Mouse (Mus musculus) skeletal muscle tissue, postnatal 0 days (tissue): ENCODE data around the gene Gm8212. TPM values are rescaled to one million over a fixed set of nuclear protein-coding genes. Genes with fewer than 3 reads are reported as not detected.

Source experiments
- polyA plus RNA-seq: library from polyadenylated mRNA; unstranded; fragments of >200 nt; fragmentation: Nextera tagmentation; extraction: Ambion mirVana; gene quantifications from 2 replicates; pipeline ENCODE4 v1.2.1, GENCODE M21; 2015

Gene Gm8212
- polyA plus RNA-seq, result not detected in 2 replicates

DNA sequence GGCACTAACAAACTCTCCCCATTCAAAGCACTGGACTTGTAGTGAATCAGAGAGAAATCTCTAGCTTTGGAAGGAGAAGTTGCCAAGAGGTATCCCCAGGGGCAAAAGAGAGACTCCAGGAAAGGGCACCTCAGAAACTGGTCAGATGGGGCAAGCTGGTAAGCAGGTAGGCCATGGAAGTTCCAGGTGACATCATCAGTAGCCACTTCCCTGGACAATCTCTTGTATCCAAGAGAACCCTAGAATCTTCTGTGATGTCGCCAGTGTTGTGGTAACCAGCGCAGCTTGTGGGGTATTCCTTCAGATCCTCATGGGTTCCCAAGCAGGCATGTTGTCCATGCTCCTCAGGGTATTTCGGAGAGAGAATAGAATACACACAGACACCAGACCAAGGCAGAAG lies at the start of gene Gm8212:
TSS of gene Gm8212 (plus strand) at position 301 of the 400 bp plus-strand sequence.

DNA sequence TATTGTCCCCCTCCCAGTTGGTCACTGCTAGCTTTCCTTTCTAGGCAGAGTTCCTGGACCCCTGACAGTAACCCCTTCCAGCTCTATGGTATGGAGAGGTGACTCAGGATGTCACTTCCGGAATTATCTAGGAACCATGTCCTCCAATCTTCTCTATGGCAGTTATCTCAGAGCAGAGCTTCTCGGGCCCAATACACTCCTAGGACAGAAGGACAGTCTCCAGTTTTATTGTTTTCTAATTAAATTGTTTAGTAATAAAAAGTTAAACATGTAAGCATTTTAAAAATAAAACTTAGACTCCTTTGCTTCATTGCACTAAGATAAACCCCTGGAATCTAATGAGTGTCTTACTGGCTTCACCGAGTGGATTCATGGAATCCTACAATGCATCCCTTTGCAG lies 15.7 kb downstream of the Gm8212 start, which contains the start of gene 4930503E14Rik:
TSS of gene 4930503E14Rik (minus strand) at position 101 of the 400 bp plus-strand sequence.

Other genes starting within 250 kb of the Gm8212 start
- gene Ang5, start 240.6 kb upstream of the Gm8212 start, polyA plus RNA-seq, result not detected in 2 replicates
- not detected in 2 replicates for gene Ang6, start 195.4 kb upstream of the Gm8212 start, polyA plus RNA-seq
- gene Ear2, start 95.0 kb upstream of the Gm8212 start, polyA plus RNA-seq, result 0.26 TPM in 1 of 2 replicates, not detected in the other
- not detected in 2 replicates for gene Gm3327, start 73.8 kb upstream of the Gm8212 start, polyA plus RNA-seq
- not detected in 2 replicates for gene 4930503E14Rik, start 15.6 kb downstream of the Gm8212 start, polyA plus RNA-seq
- gene Gm8220, start 87.9 kb downstream of the Gm8212 start, polyA plus RNA-seq, result not detected in 2 replicates
- not detected in 2 replicates for gene Gm5930, start 140.9 kb downstream of the Gm8212 start, polyA plus RNA-seq
- not detected in 2 replicates for gene Gm8229, start 167.7 kb downstream of the Gm8212 start, polyA plus RNA-seq
- gene Gm3371, start 213.0 kb downstream of the Gm8212 start, polyA plus RNA-seq, result not detected in 2 replicates
- not detected in 2 replicates for gene Gm8232, start 236.0 kb downstream of the Gm8212 start, polyA plus RNA-seq